Mouse (Mus musculus) embryo, embryonic 10.5 days (tissue): ENCODE data around the gene Cbr2.

Experiments
- DNase-seq: peaks from one replicate; pipeline ENCODE4 v3.0.0-alpha.2; 2015; ENCODE audit warnings: low spot score

Gene Cbr2

GRCm38 (mm10) chr11:120711980-120712604 is 19.8 kb downstream of the Cbr2 start:
- DNase-seq, result no peak

GRCm38 (mm10) chr11:120710672-120711071 is 21.2 kb downstream of the Cbr2 start:
- peak; percentile 48 for DNase-seq

GRCm38 (mm10) chr11:120709551-120709950 is 22.4 kb downstream of the Cbr2 start:
- no peak for DNase-seq

- no peak for DNase-seq
Measured at GRCm38 (mm10) chr11:120707969-120708368, 23.9 kb downstream of the Cbr2 start.

- peak; percentile 66 for DNase-seq
Measured at GRCm38 (mm10) chr11:120707225-120707624, 24.7 kb downstream of the Cbr2 start.

- no peak for DNase-seq
Measured at GRCm38 (mm10) chr11:120706120-120706519, 25.8 kb downstream of the Cbr2 start.

- peak; percentile 61 for DNase-seq
Measured at GRCm38 (mm10) chr11:120704486-120705325, 27.2 kb downstream of the Cbr2 start.

GRCm38 (mm10) chr11:120703696-120704454 is 28.0 kb downstream of the Cbr2 start:
- peak; percentile 32 for DNase-seq

GRCm38 (mm10) chr11:120697741-120698140 is 34.2 kb downstream of the Cbr2 start:
- no peak for DNase-seq

- DNase-seq, result no peak
Measured at GRCm38 (mm10) chr11:120696568-120696967, 35.3 kb downstream of the Cbr2 start.

GRCm38 (mm10) chr11:120695641-120696040 is 36.3 kb downstream of the Cbr2 start:
- peak; percentile 72 for DNase-seq

- DNase-seq, result peak; percentile 79
Measured at GRCm38 (mm10) chr11:120695184-120695583, 36.7 kb downstream of the Cbr2 start.

GRCm38 (mm10) chr11:120693461-120693860 is 38.5 kb downstream of the Cbr2 start:
- no peak for DNase-seq

GRCm38 (mm10) chr11:120692471-120693011 is 39.4 kb downstream of the Cbr2 start:
- DNase-seq, result no peak

GRCm38 (mm10) chr11:120689365-120689764 is 42.5 kb downstream of the Cbr2 start:
- DNase-seq, result no peak

GRCm38 (mm10) chr11:120686650-120687272 is 45.2 kb downstream of the Cbr2 start:
- DNase-seq, result no peak

GRCm38 (mm10) chr11:120684660-120685059 is 47.3 kb downstream of the Cbr2 start:
- no peak for DNase-seq

GRCm38 (mm10) chr11:120684086-120684485 is 47.8 kb downstream of the Cbr2 start:
- no peak for DNase-seq

GRCm38 (mm10) chr11:120683536-120683935 is 48.4 kb downstream of the Cbr2 start:
- no peak for DNase-seq

GRCm38 (mm10) chr11:120682683-120683082 is 49.2 kb downstream of the Cbr2 start:
- no peak for DNase-seq

GRCm38 (mm10) chr11:120679909-120680308 is 52.0 kb downstream of the Cbr2 start:
- no peak for DNase-seq
